Comparison of ENCODE assay signal across 8 mouse cellular contexts in the genomic region with DNA sequence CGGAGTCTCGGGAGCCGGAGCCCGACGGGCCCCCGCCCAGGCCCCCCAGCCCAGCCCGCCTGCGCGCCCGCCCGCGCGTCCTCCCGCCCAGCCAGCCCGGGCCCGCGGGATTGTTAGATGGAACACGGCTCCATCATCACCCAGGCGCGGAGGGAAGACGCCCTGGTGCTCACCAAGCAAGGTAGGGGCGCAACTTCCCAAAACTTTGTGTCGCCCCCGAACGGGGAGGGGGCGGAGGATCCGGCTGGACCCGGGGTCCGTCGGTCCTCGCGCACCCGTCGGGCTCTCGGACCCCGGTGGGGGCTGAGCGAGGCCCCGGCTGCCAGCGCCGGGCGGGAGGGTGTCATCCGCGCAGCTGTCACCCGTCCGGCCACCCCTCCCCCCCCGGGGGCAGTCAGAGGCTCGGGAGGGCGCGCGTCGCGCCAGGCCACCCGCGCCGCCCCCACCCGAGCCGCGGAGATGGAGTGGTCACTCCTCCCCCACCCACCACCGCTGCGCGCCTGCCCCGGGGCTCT. TPM values are rescaled to one million over a fixed set of nuclear protein-coding genes. Genes with fewer than 3 reads are reported as not detected.
DNase-seq lines count a peak whose midpoint lies in the region; ATAC-seq and TF ChIP-seq lines count a peak whose summit lies in the region.

No protein-coding gene starts in this region.

- H3K4me2 ChIP-seq in forebrain, embryonic 15.5 days (replicated peaks): peak overlapping the region; percentile 86
- H3K4me2 ChIP-seq in hindbrain, embryonic 13.5 days: peak overlapping the region; percentile 96
- H3K4me2 ChIP-seq in myocyte (ENCODE audit: low read depth): no peak overlapping the region

- no peaks in the 10 kb centered on the region for H3K27me3 ChIP-seq in forebrain, embryonic 15.5 days
- peaks cover 31% of the 10 kb centered on the region for H3K27me3 ChIP-seq in hindbrain, embryonic 13.5 days
- H3K27me3 ChIP-seq in liver, adult 2 months (ENCODE audit: control insufficient read depth, insufficient read depth, low read length): no peaks in the 10 kb centered on the region
- H3K27me3 ChIP-seq in myocyte (ENCODE audit: control insufficient read depth, insufficient read depth, insufficient read length): no peaks in the 10 kb centered on the region

- no peaks in the 10 kb centered on the region for H3K9me3 ChIP-seq in forebrain, embryonic 15.5 days
- H3K9me3 ChIP-seq in hindbrain, embryonic 13.5 days: no peaks in the 10 kb centered on the region

- no peaks in the 10 kb centered on the region for H3K36me3 ChIP-seq in forebrain, embryonic 15.5 days
- no peaks in the 10 kb centered on the region for H3K36me3 ChIP-seq in hindbrain, embryonic 13.5 days
- no peaks in the 10 kb centered on the region for H3K36me3 ChIP-seq in liver, adult 2 months (ENCODE audit: control insufficient read depth, insufficient read depth, low read length)
- H3K36me3 ChIP-seq in myocyte (ENCODE audit: control insufficient read depth, insufficient read depth): no peaks in the 10 kb centered on the region

- peak overlapping the region; percentile 94 for H3K9ac ChIP-seq in forebrain, embryonic 15.5 days (replicated peaks)
- H3K9ac ChIP-seq in hindbrain, embryonic 13.5 days: peak overlapping the region; percentile 95
- H3K9ac ChIP-seq in liver, adult 2 months (ENCODE audit: low read depth, low read length): peak overlapping the region; percentile 98

- 0 out of 2 replicates have a peak, but pooled peaks have one; percentile 12 for TF ChIP-seq POLR2A in liver, adult 2 months (IDR thresholded peaks at IDR 0.05; ENCODE audit: extremely low read depth, insufficient read depth, low read length)
- TF ChIP-seq POLR2A in myocyte (IDR thresholded peaks at IDR 0.05; ENCODE audit: insufficient read length, low read depth): peak; percentile 28

- no peak for TF ChIP-seq CTCF in liver, adult 2 months (IDR thresholded peaks at IDR 0.05; ENCODE audit: low read depth, low read length)

- peaks cover 48% of the 10 kb centered on the region for H3K4me1 ChIP-seq in forebrain, embryonic 15.5 days
- H3K4me1 ChIP-seq in hindbrain, embryonic 13.5 days (replicated peaks): peaks cover 51% of the 10 kb centered on the region
- peaks cover 34% of the 10 kb centered on the region for H3K4me1 ChIP-seq in liver, adult 2 months (ENCODE audit: control insufficient read depth, insufficient read depth, low read length)

- H3K79me2 ChIP-seq in liver, adult 2 months (ENCODE audit: control insufficient read depth, insufficient read depth, low read length): peaks cover 50% of the 10 kb centered on the region
- peaks cover 46% of the 10 kb centered on the region for H3K79me2 ChIP-seq in myocyte (ENCODE audit: control insufficient read depth, insufficient read depth)

- ATAC-seq in forebrain, embryonic 15.5 days (replicated peaks): peak; percentile 15; the same call in 1 of the 2 replicates
- ATAC-seq in hindbrain, embryonic 13.5 days (ENCODE audit: low FRiP score): no peak; the same call in 1 of the 2 replicates

- DNase-seq in layer of hippocampus, adult 11-12 months (ENCODE audit: low spot score): peak; percentile 69
- no peak for DNase-seq in layer of hippocampus, postnatal 25 days (ENCODE audit: extremely low spot score in 1 of 2, low spot score in 1 of 2)
- peak; percentile 84 for DNase-seq in adrenal gland, postnatal 25 days
- no peak for DNase-seq in liver, adult 2 months (ENCODE audit: extremely low read depth, low read depth, low spot score)
- DNase-seq in thymus, postnatal 14 days: peak; percentile 71

- peak overlapping the region; percentile 94 for H3K4me3 ChIP-seq in forebrain, embryonic 15.5 days
- H3K4me3 ChIP-seq in hindbrain, embryonic 13.5 days: peak overlapping the region; percentile 93
- peak overlapping the region; percentile 99 for H3K4me3 ChIP-seq in liver, adult 2 months (ENCODE audit: insufficient read depth, low read depth, low read length)
- peak overlapping the region; percentile 84 for H3K4me3 ChIP-seq in myocyte

- H3ac ChIP-seq in myocyte (ENCODE audit: control insufficient read depth, insufficient read length): peak overlapping the region; percentile 91

- under 1% methylated on average over 46 of the region's 62 CpGs for WGBS in forebrain, embryonic 15.5 days
- WGBS in hindbrain, embryonic 13.5 days: 1% methylated on average over 31 of the region's 62 CpGs
- WGBS in liver, adult 2 months: 2% methylated on average over 45 of the region's 62 CpGs

- peak overlapping the region; percentile 100 for H3K27ac ChIP-seq in forebrain, embryonic 15.5 days (replicated peaks)
- peak overlapping the region; percentile 100 for H3K27ac ChIP-seq in hindbrain, embryonic 13.5 days
- H3K27ac ChIP-seq in liver, adult 2 months (replicated peaks; ENCODE audit: insufficient read depth, low read depth, low read length): peak overlapping the region; percentile 99

TF ChIP-seq in myocyte, 11 proteins besides CTCF, POLR2A, EP300 and RAD21:
- TF ChIP-seq MYOD1 (IDR thresholded peaks at IDR 0.05; ENCODE audit: control insufficient read depth in 1 of 3, insufficient read length in 2 of 3, low read depth in 2 of 3) (peak in 2 of 3 experiments; percentile 54 to 90), POLR2AphosphoS2 (IDR thresholded peaks at IDR 0.05; ENCODE audit: insufficient read length, low read depth) (no peak), USF1 (IDR thresholded peaks at IDR 0.05; ENCODE audit: low read depth) (no peak), E2F4 (IDR thresholded peaks at IDR 0.05; ENCODE audit: insufficient read depth) (no peak), TCF3 (IDR thresholded peaks at IDR 0.05; ENCODE audit: insufficient read length, low read depth) (peak; percentile 66), MAX (IDR thresholded peaks at IDR 0.05; ENCODE audit: low read depth) (no peak), MYOG (IDR thresholded peaks at IDR 0.05; ENCODE audit: control insufficient read depth in 1 of 3, insufficient read depth in 1 of 3, insufficient read length in 2 of 3, low read depth in 2 of 3) (peak; percentile 32 to 90 (median 84)), SRF (IDR thresholded peaks at IDR 0.05; ENCODE audit: control insufficient read depth, insufficient read length, low read depth) (no peak), CEBPB (IDR thresholded peaks at IDR 0.05; ENCODE audit: insufficient read depth, poor library complexity, severe bottlenecking) (no peak), TCF12 (IDR thresholded peaks at IDR 0.05; ENCODE audit: insufficient read depth, poor library complexity, severe bottlenecking) (no peak), REST (IDR thresholded peaks at IDR 0.05; ENCODE audit: insufficient read depth, insufficient read length) (no peak)
TF ChIP-seq in myocyte: peak in this region for 3.

RNA-seq across cellular contexts. Expression of a gene that starts 0.7 kb away (rescaled TPM):
- total RNA-seq in layer of hippocampus, postnatal 25 days (2021): 100 to 1,000 TPM in 1 of 2 experiments, 10 to 100 TPM in 1; 98.6 to 118 TPM
- total RNA-seq in adrenal gland, postnatal 25 days (2021): 125 and 197 TPM in 2 replicates
- polyA plus RNA-seq in forebrain, embryonic 15.5 days (2015; fragmentation: Nextera tagmentation; extraction: Ambion mirVana): 26.0 and 26.9 TPM in 2 replicates
- polyA plus RNA-seq in hindbrain, embryonic 13.5 days (2015; fragmentation: Nextera tagmentation; extraction: Ambion mirVana): 18.9 and 19.8 TPM in 2 replicates
- total RNA-seq in liver, adult 2 months (2014; rRNA removed): 18.4 and 25.7 TPM in 2 replicates
- polyA plus RNA-seq in liver, adult 2 months (2012; rRNA removed): 23.1 and 29.3 TPM in 2 replicates
- polyA plus RNA-seq in myocyte (2012; fragmentation: generic; extraction: Trizol): 65.0 TPM

RNA-seq across cellular contexts. Expression of a gene that starts 21.3 kb away (rescaled TPM):
- total RNA-seq in layer of hippocampus, postnatal 25 days (2021): under 1 TPM; 0.47 to 0.69 TPM
- total RNA-seq in adrenal gland, postnatal 25 days (2021): 3.7 and 3.9 TPM in 2 replicates
- polyA plus RNA-seq in forebrain, embryonic 15.5 days (2015; fragmentation: Nextera tagmentation; extraction: Ambion mirVana): 0.26 and 0.45 TPM in 2 replicates
- polyA plus RNA-seq in hindbrain, embryonic 13.5 days (2015; fragmentation: Nextera tagmentation; extraction: Ambion mirVana): 5.5 and 5.9 TPM in 2 replicates
- total RNA-seq in liver, adult 2 months (2014; rRNA removed): 0.09 and 0.20 TPM in 2 replicates
- 0.06 TPM in 1 of 2 replicates, not detected in the other for polyA plus RNA-seq in liver, adult 2 months (2012; rRNA removed)
- polyA plus RNA-seq in myocyte (2012; fragmentation: generic; extraction: Trizol): 33.3 TPM

RNA-seq across cellular contexts. Expression of a gene that starts 51.5 kb away (rescaled TPM):
- total RNA-seq in layer of hippocampus, postnatal 25 days (2021): 10 to 100 TPM; 27.2 to 27.3 TPM
- total RNA-seq in adrenal gland, postnatal 25 days (2021): 50.6 and 66.8 TPM in 2 replicates
- 67.3 and 70.6 TPM in 2 replicates for polyA plus RNA-seq in forebrain, embryonic 15.5 days (2015; fragmentation: Nextera tagmentation; extraction: Ambion mirVana)
- 63.4 and 65.5 TPM in 2 replicates for polyA plus RNA-seq in hindbrain, embryonic 13.5 days (2015; fragmentation: Nextera tagmentation; extraction: Ambion mirVana)
- 21.6 and 26.3 TPM in 2 replicates for total RNA-seq in liver, adult 2 months (2014; rRNA removed)
- polyA plus RNA-seq in liver, adult 2 months (2012; rRNA removed): 17.4 and 18.2 TPM in 2 replicates
- 53.7 TPM for polyA plus RNA-seq in myocyte (2012; fragmentation: generic; extraction: Trizol)

Comparison
In these comparisons a context has a peak if more than half of its experiments do, and no peak if none do; other contexts are left out.
1. DNase-seq: peak in layer of hippocampus, adult 11-12 months (single experiment), adrenal gland, postnatal 25 days (single experiment) and thymus, postnatal 14 days (single experiment); none in layer of hippocampus, postnatal 25 days (0 of 2) and liver, adult 2 months (single experiment).
2. Peak in every context shown above with its lines, with median percentiles within 50 percentile points of each other: H3K27ac ChIP-seq, H3K4me3 ChIP-seq and H3K9ac ChIP-seq.